Mouse (Mus musculus): ENCODE measurements at regions not wholly inside any gene's neighbourhood (a gene's known extent, or its start where the extent isn't known, plus 50 kb on each side); places are given as distances from the start of the nearest gene placed in this dataset.

- DNase-seq (ENCODE audit: low spot score in 2 of 2) = no peak
These were observed 249.6 kb downstream of the Cdk5rap2 start for GRCm38 (mm10) chr4:70160525-70161224.

- no peak for DNase-seq (ENCODE audit: low spot score in 2 of 2)
These were observed 250.2 kb downstream of the Cdk5rap2 start for GRCm38 (mm10) chr4:70160062-70160461.

DNA sequence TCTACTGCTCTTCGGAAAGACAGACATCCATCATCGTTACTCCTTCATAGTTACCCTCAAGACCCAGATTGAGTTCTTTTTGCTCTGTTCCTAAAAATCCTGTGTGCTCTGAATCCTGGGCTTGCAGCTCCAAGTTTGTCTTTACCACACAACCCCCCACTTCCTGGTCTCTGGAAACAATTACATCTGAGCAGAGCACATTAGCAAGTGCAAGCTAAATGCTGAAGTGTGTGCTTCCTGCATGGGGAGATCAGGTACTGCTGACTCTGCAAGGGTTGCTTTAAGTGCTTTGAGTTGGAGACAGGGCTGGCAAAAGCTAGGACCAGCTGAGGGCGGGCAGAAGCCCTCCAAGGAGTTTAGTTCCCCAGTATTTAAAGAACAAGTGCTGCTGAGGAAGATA is 257.1 kb downstream of the Cdk5rap2 start:
- no peak for DNase-seq (ENCODE audit: low spot score in 2 of 2)

DNA sequence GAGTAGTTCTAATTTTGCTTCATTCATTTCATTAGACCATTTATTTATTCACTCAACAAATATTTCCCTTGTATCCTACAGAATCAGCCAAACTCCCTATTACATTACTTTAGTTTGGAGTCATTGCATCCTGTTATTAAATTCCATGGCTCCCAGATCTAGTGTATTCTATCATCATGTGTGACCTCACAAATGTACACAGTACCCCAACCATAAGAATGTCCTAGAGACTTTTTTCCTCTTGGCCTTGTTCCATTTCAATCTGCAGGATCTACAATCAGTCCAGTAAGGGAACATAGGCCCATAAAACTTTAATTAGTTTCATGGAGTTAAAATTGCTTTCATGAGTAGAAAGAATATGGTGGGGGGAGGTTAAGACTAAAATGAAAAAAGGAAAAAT is 301.2 kb downstream of the Cdk5rap2 start:
- DNase-seq (ENCODE audit: low spot score in 2 of 2) = no peak

DNA sequence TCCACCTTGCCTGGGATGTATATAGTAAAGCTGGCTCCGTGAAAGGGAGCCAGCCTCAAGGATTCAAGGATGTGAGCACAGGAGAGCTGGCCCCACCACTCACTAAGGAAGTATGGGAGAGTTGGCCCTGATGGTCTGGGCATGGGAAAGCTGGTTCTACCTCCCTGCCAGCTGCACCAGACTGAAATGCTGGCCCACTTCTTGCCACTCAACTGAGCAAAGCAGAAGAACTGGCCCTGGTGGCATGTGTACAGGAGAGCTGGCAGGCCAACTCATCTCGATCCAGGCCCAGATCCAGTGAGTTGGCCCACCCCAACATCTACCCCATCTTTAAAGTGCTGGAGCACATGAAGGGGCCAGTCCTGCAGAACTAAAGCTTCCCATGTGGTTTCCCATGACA is 304.5 kb downstream of the Cdk5rap2 start:
- no peak for DNase-seq (ENCODE audit: low spot score in 2 of 2)

- DNase-seq (ENCODE audit: low spot score in 2 of 2) = no peak
These were observed 312.9 kb downstream of the Cdk5rap2 start for GRCm38 (mm10) chr4:70097353-70097752.

DNA sequence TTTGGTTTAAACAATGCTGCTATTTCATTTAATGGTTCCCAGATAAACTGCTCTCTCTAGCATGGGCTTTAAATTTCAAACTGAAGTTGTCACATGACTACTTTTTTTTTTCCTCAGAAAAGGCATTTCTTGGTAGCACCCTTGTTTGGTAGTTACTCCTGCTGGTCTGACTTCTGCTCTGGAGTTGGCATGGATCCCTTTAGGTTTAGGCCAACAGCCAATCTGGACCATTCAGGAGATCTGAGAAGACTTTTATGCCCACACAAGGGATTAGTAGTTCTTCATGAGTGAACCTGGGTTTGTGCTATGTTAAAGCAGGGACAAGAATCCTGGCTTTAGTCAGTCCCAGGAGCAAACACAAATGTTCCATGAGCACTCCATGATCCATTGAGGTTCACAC is 332.0 kb downstream of the Cdk5rap2 start:
- DNase-seq (ENCODE audit: low spot score in 2 of 2) = no peak

GRCm38 (mm10) chr4:70062516-70062915 is 347.7 kb downstream of the Cdk5rap2 start:
- no peak for DNase-seq (ENCODE audit: low spot score in 2 of 2)

GRCm38 (mm10) chr4:70058831-70059544 is 351.3 kb downstream of the Cdk5rap2 start:
- DNase-seq (ENCODE audit: low spot score in 2 of 2) = peak; percentile 64 to 75

GRCm38 (mm10) chr4:70053136-70053535 is 357.1 kb downstream of the Cdk5rap2 start:
- no peak for DNase-seq (ENCODE audit: low spot score in 2 of 2)

DNA sequence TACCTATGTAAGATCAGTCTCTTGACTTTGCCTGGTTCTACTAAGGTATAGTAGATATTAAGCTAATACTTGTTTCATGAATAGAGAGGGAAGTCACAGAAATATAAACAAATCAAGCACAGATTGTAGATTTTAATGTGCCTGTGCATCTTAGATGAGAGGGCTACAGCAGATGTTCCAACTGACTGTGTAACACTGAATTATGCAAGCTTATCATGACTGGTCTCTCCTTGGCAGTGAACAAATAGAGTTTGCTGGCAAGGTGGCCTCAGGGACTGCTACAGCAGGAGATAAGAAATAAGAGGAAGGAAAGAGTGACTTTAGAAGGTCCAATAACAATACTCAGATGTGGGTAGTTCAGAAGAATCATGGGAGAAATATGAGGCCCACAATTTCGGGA is 372.0 kb downstream of the Cdk5rap2 start:
- DNase-seq (ENCODE audit: low spot score in 2 of 2) = no peak

GRCm38 (mm10) chr4:70035912-70036311 is 374.3 kb downstream of the Cdk5rap2 start:
- peak in 1 of 2 experiments; percentile 17 for DNase-seq (ENCODE audit: low spot score in 2 of 2)

- DNase-seq (ENCODE audit: low spot score in 2 of 2) = no peak
These were observed 377.7 kb downstream of the Cdk5rap2 start for GRCm38 (mm10) chr4:70032497-70032896.

DNA sequence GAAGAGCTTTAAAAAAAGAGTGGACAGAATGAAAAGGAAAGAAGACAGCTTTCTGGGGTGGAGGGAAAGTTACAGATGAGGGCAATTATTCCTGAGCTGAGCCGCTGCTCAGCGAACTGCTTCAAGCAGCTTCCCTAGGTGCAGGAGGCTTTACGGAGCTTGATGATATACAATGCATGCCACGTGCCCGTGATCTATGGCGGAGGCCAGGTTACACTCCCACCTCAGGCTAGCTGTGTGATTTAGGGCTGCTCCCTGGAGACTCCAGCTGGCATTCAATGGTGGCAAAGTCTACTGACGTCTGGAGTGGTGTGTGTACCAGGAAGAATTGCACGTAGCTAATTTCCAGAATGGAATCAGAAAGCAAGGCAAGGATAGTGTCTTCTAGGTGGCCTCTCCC is 383.4 kb downstream of the Cdk5rap2 start:
- no peak for DNase-seq (ENCODE audit: low spot score in 2 of 2)

- no peak for DNase-seq (ENCODE audit: low spot score in 2 of 2)
These were observed 385.3 kb downstream of the Cdk5rap2 start for GRCm38 (mm10) chr4:70024838-70025376.

DNA sequence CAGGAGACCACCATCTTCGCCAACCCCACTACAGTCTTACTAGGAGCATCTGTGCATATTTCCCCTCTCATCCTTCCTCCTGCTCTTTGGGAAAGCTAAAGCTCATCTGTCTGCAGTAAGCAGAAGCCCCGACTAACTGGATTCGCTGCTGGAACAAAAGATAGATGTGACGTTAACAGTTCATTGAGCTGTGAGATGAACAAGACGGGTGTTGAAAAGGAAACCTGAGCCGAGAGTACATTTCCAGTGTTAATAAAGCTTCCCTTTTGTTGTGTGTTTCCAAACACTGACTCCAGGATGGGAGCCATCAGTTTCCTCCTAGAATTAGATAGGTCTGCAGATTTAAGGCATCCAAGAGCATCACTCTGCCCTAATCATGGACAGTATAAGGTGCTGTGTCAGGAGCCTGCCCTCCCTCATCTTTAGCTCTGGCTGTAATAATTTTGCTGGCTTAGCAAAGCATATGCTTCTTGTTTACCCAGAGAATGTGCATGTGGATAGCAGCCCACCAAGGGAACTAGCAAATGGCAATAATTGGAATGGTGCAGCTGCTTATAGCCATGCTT is 389.3 kb downstream of the Cdk5rap2 start:
- DNase-seq (ENCODE audit: low spot score in 2 of 2) = no peak

GRCm38 (mm10) chr4:70012220-70012580 is 398.0 kb downstream of the Cdk5rap2 start:
- no peak for DNase-seq (ENCODE audit: low spot score in 2 of 2)

GRCm38 (mm10) chr4:70011491-70012219 is 398.6 kb downstream of the Cdk5rap2 start:
- DNase-seq (ENCODE audit: low spot score in 2 of 2) = no peak

DNA sequence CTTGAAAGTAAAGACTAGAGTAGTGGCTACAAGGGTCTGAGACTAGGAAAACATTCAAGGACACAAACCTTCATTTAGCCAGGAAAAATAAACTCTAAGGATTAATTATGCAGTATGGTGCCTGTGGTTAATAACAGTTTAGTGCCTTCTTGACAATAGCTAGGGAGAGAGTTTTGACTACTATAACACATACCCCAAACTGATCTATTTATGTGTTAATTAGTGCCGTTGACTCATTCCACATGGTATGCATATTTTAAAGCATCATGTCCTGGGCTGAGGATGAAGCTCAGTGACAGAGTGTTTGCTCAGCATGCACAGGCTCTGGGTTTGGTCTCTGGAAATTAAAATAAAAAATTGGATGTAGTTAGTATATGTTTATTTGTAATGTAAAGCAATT is 399.8 kb downstream of the Cdk5rap2 start:
- DNase-seq (ENCODE audit: low spot score in 2 of 2) = no peak

DNA sequence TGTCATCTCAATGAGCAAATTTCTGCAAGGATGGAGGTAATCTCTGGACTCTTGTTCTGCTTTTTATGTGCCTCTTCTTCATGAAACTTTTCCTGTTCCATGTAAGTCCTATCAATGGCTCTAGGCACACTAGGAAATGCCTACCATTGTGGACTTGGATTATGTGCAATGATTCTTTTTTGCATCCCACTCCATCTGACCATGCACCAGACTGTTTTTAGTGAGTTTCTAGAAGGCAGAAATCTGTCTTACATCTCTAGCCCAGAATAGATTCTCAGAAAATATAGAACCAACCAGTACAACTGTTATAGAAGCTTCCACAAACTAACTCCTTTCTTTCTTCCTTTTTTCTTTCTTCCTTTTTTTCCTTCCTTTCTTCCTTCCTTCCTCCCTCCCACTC is 405.3 kb downstream of the Cdk5rap2 start:
- DNase-seq (ENCODE audit: low spot score in 2 of 2) = no peak

DNA sequence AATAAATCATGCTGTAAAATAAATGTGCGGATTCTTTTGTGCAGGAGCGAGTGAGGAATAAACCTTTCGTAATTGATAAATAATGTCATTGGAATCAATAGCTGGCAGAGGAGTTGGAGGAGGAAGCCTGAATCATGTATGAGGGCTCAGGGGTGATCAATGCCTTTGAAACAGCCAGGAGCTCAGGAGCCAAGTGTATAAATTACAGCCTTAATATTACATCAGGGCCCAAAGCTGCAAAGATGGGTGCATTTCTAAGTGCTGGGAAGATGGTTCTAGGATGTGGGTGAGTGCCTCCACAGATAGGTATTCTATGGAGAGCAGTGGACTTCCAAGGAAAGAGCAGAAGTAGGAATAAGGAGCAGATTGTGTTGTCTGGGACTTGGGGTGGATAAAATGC is 417.0 kb downstream of the Cdk5rap2 start:
- no peak for DNase-seq (ENCODE audit: low spot score in 2 of 2)

DNA sequence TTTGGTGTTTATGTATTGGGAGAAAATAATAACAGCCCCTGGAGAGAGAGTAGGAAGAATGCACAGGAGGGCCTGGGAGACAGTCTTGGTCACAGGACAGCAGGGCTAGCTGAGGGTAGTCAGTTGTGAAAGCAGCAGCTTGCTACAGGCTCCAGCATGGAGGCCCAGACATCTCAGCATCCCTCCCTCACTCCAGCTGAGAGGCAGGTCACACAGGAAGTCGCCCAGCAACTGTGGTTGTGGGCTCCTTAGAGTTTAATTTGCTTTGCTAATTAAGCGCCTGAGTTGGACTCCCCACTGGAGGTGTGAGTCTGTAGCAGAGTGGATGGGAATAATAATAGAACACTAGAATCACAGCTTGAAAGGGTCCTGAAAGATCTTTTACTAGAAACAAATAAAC is 436.0 kb downstream of the Cdk5rap2 start:
- no peak for DNase-seq (ENCODE audit: low spot score in 2 of 2)

All from right cerebral cortex, postnatal 36 days (tissue).